Mouse (Mus musculus) midbrain, embryonic 14.5 days (tissue): Measurements from ENCODE around the gene Cnpy3. TPM values are rescaled to one million over a fixed set of nuclear protein-coding genes. Genes with fewer than 3 reads are reported as not detected.
A peak's percentile ranks its signal among the peaks of the same experiment; 100 is the strongest.

Source experiments
- ATAC-seq: fragments of 200-750 bp; cut with Nextera tagmentation; 2 replicates; pipeline ENCODE4 v1.8.0; 2017; ENCODE audit warnings: moderate number of reproducible peaks, moderate library complexity; ENCODE audit not compliant: low FRiP score, low TSS enrichment
- DNase-seq: peaks from one replicate; pipeline ENCODE4 v3.0.0-alpha.2; 2015
- H3K27ac ChIP-seq: fragments of 300-500 bp; sonication (generic); replicated peaks from 2 replicates; pipeline ENCODE4 v1.5.1; 2014; ENCODE audit warnings: mild to moderate bottlenecking, low read depth, low read length, moderate library complexity
- H3K27me3 ChIP-seq: fragments of 300-500 bp; sonication (generic); 2 replicates; pipeline ENCODE4 v1.6.1; 2014; ENCODE audit warnings: low read length, control low read depth, mixed read lengths; ENCODE audit not compliant: control insufficient read depth, insufficient read depth
- H3K36me3 ChIP-seq: fragments of 300-500 bp; sonication (generic); 2 replicates; pipeline ENCODE4 v1.6.1; 2014; ENCODE audit warnings: low read length, control low read depth; ENCODE audit not compliant: control insufficient read depth, insufficient read depth
- H3K4me1 ChIP-seq: fragments of 300-500 bp; sonication (generic); 2 replicates; pipeline ENCODE4 v1.6.1; 2014; ENCODE audit warnings: mild to moderate bottlenecking, antibody characterized with exemption, low read length, control low read depth; ENCODE audit not compliant: control insufficient read depth, insufficient read depth
- H3K4me2 ChIP-seq: fragments of 300-500 bp; sonication (generic); 2 replicates; pipeline ENCODE4 v1.6.1; 2014; ENCODE audit warnings: mild to moderate bottlenecking, low read length, moderate library complexity
- H3K4me3 ChIP-seq: fragments of 300-500 bp; sonication (generic); replicated peaks from 2 replicates; pipeline ENCODE4 v1.5.1; 2014; ENCODE audit warnings: low read depth, low read length
- H3K9ac ChIP-seq: fragments of 300-500 bp; sonication (generic); replicated peaks from 2 replicates; pipeline ENCODE4 v1.6.1; 2014; ENCODE audit warnings: mild to moderate bottlenecking, low read length, moderate library complexity
- H3K9me3 ChIP-seq: fragments of 300-500 bp; sonication (generic); 2 replicates; pipeline ENCODE4 v1.6.1; 2016; ENCODE audit warnings: low read length, control low read depth, mixed read lengths; ENCODE audit not compliant: control insufficient read depth
- WGBS: fragments of 180-500 bp; shearing (Covaris S2); extraction: QIAGEN DNeasy Blood & Tissue Kit; methylation state at CpG from one replicate; pipeline ENCODE4 v1.1.7; 2014; 5-methylcytosine and 5-hydroxymethylcytosine counted together
- polyA plus RNA-seq: library from polyadenylated mRNA; unstranded; fragments of >200 nt; fragmentation: Nextera tagmentation; extraction: Ambion mirVana; gene quantifications from 2 replicates; pipeline ENCODE4 v1.2.1, GENCODE M21; 2014

Cnpy3 gene
- polyA plus RNA-seq, 1 experiment from 2014 or later, result 57.3 TPM

DNA sequence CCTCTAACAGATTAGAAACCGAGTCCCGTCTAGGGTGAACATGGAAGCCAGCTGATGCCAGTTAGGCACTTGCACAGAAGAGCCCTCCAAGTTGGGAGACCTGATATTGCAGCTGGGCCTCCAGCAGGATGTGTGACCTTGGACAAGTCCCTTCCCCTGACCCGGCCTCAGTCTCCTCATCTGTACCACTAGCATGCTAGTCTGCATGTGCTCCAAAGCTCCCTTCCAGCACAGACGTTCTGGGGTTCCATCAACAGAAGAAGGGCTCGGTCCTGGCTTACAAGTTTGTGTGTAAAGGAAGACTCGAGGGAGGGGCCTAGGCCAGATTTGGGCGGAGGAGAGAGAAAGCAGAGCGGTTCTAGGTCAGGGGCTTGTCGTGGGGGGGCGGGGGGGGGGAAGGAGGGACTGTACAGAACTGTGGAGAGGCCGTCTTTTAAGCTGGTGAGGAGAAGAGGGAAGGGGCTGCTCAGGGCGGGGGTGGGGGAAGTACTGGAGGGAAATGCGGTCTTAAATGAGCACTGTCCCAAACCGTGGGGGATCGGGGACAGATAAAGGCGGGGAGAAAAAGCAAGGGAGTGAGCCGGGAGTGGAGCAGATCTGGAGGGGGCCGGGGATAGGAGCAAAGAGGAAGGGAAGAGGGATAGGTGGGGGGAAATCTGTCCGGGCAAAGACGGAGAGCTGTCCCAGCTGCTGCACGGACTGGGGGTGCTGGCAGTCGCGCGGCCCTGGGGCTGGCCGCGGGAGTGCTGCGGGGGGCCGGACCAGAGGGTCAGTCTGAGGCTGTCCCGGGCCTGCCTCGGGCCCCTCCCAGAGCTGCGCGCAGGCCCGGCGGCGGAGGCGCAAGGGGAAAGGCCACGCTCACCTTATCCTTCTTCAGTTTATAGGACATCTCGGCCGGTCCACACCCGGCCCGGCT, 47.8 kb downstream of the Cnpy3 start:
- H3K4me1 ChIP-seq, result peaks cover 18% of the 10 kb centered on the region
- H3K27me3 ChIP-seq, result no peaks in the 10 kb centered on the region
- peak overlapping the region; percentile 71 for H3K4me2 ChIP-seq
- peak overlapping the region; percentile 96 for H3K4me3 ChIP-seq
- H3K9me3 ChIP-seq, result no peaks in the 10 kb centered on the region
- 4% methylated on average over 40 of the region's 41 CpGs for WGBS
- ATAC-seq, result no peak; the same call in 1 of the 2 replicates
- peaks cover 10% of the 10 kb centered on the region for H3K36me3 ChIP-seq
- peak overlapping the region; percentile 91 for H3K27ac ChIP-seq
- DNase-seq, result peak; percentile 38
- H3K9ac ChIP-seq, result peak overlapping the region; percentile 84

DNA sequence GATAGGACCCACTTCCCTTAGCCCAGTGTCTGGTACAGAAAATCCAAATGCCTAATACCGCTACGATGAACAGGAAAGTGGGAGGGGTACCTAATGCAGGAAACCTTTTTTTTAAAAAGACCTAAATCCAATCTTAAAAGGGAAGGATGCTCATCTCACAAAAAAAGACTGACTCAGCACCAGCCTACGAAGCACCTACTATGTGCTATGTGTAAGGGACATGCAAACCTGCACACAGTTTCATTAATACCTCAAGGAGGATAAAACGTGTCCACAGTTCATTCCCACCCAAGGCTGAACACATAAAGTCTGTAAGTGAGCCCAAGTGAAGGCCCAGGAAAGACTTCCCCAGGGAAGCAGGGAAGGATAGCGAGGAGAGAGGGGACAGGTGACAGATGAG, 49.5 kb downstream of the Cnpy3 start:
- H3K4me3 ChIP-seq, result peak overlapping the region; percentile 96; the same call in 1 of the 2 replicates
- ATAC-seq (no peak), DNase-seq (no peak)
- 91% methylated on average over 5 of the region's 5 CpGs for WGBS
- no peaks in the 10 kb centered on the region for H3K27me3 ChIP-seq
- H3K4me1 ChIP-seq, result peaks cover 18% of the 10 kb centered on the region
- H3K4me2 ChIP-seq, result peak overlapping the region; percentile 71
- peaks cover 22% of the 10 kb centered on the region for H3K36me3 ChIP-seq
- H3K9ac ChIP-seq, result peak overlapping the region; percentile 52; the same call in 1 of the 2 replicates
- no peak overlapping the region for H3K27ac ChIP-seq
- no peaks in the 10 kb centered on the region for H3K9me3 ChIP-seq

DNA sequence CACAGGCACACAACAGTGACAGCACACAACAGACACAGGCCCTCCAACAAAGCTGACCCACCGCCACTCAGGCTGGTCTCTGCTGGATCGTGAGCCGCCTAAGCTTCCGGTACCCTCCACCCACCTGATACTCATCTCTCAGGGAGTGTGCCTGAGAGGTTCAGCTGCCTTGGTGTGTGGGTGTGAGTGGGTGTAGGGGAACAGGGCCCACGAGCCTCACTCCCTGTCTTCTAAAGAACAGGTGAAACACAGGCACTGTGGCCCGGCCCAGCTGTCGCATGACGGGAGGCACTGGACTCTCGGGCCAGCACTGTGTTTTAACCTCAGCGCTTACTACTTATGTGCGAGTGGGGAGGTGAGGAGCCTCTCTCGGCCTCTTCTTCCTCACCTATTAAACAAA, 49.9 kb downstream of the Cnpy3 start:
- ATAC-seq (no peak), DNase-seq (no peak)
- peaks cover 22% of the 10 kb centered on the region for H3K36me3 ChIP-seq
- no peak overlapping the region; the same call in 1 of the 2 replicates for H3K9ac ChIP-seq
- 89% methylated on average over 12 of the region's 12 CpGs for WGBS
- H3K4me3 ChIP-seq, result no peak overlapping the region
- H3K27ac ChIP-seq, result no peak overlapping the region
- H3K9me3 ChIP-seq, result no peaks in the 10 kb centered on the region
- peaks cover 18% of the 10 kb centered on the region for H3K4me1 ChIP-seq
- no peaks in the 10 kb centered on the region for H3K27me3 ChIP-seq
- H3K4me2 ChIP-seq, result no peak overlapping the region

DNA sequence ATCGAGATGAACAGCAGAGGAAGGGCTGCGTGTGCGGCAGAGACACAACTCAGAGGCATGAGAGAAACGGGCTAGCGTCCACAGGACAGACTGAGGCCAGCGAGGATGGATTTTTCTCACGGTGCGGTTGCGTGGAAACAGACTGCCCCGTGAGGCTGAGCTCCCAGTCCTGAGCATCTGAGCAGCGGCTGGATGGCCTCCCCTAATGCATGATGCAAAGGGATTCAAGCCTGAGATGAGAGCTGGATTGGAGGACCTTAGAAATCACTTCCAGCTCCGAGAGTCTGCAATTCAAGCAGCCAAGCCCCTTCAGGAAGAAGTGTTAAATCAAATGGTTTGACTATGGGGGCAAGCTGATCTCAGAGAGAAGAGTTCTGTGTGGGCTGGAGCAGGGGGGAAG, 50.5 kb downstream of the Cnpy3 start:
- Histone ChIP-seq H3K27me3 (no peaks in the 10 kb centered on the region), H3K27ac (no peak overlapping the region), H3K9me3 (no peaks in the 10 kb centered on the region), H3K4me3 (no peak overlapping the region), H3K36me3 (peaks cover 22% of the 10 kb centered on the region), H3K4me2 (peak overlapping the region; percentile 12; the same call in 1 of the 2 replicates), H3K9ac (no peak overlapping the region), H3K4me1 (peaks cover 18% of the 10 kb centered on the region)
- 76% methylated on average over 12 of the region's 12 CpGs for WGBS
- no peak for DNase-seq
- ATAC-seq, result no peak

DNA sequence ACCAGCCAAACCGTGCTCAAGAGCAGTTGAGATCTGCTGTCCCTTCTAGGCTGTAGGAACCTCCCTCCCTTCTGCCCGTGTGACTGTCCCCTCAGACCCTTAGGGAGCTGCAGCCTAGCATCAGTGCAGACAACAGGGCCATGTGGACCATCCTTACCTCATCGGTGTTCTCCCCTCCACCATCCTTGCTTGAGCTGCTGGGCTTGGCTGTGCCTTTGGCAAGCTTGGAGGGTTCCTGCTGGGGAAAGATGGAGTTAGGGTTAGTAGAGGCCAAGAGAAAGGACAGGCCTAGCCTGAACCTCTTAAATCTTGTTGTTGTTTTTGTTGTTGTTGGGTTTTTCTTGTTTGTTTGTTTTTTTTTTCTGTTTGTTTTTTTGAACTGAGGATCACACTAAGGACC, 52.1 kb downstream of the Cnpy3 start:
- peaks cover 22% of the 10 kb centered on the region for H3K36me3 ChIP-seq
- no peak for DNase-seq
- no peak overlapping the region for H3K27ac ChIP-seq
- 91% methylated on average over 3 of the region's 3 CpGs for WGBS
- H3K9ac ChIP-seq, result no peak overlapping the region
- H3K27me3 ChIP-seq, result no peaks in the 10 kb centered on the region
- H3K4me2 ChIP-seq, result no peak overlapping the region
- no peak overlapping the region for H3K4me3 ChIP-seq
- H3K9me3 ChIP-seq, result no peaks in the 10 kb centered on the region
- peaks cover 14% of the 10 kb centered on the region for H3K4me1 ChIP-seq
- ATAC-seq, result no peak

DNA sequence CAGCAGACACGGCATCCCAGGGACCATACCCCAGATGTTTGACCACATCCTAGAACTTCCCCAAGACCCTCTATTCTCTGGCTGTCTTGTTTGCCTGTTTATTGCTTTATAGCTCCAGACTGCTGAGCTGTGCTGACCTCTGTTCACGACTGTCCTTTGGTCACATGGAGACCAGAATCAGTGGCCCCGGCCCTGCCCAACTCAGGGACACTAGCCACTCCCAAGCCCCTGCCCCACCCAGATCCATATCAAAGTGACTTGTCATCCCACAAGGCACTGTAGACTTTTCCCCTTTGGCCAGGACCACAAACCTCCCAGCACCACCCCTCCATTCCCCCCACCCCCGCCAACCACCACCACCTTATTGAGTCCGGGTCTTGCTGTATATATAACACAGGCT, 52.8 kb downstream of the Cnpy3 start:
- no peaks in the 10 kb centered on the region for H3K27me3 ChIP-seq
- 86% methylated on average over 5 of the region's 5 CpGs for WGBS
- no peak overlapping the region for H3K9ac ChIP-seq
- peaks cover 22% of the 10 kb centered on the region for H3K36me3 ChIP-seq
- no peaks in the 10 kb centered on the region for H3K9me3 ChIP-seq
- no peak overlapping the region for H3K4me3 ChIP-seq
- no peak overlapping the region for H3K27ac ChIP-seq
- no peak overlapping the region for H3K4me2 ChIP-seq
- DNase-seq, result no peak
- no peak for ATAC-seq
- peaks cover 14% of the 10 kb centered on the region for H3K4me1 ChIP-seq

DNA sequence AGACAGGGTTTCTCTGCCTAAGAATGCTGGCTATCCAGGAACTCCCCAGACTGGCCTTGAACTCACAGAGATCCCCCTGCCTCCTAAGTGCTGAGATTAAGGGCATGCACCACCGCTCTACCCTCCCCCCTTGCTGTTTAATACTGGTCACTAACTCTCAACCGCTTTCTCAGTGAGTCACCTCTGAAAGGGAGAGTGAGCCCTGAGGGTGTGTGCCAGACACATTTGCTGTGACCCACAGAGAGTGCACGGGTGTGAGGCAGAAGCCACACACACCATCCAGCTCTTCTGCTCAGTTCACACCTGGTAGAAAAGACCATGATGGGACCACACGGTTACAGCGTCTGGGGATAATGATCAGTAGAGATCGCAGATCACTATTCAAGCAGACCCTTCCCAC, 53.5 kb downstream of the Cnpy3 start:
- DNase-seq, result no peak
- Histone ChIP-seq H3K27me3 (no peaks in the 10 kb centered on the region), H3K9ac (no peak overlapping the region), H3K4me2 (no peak overlapping the region), H3K4me3 (no peak overlapping the region), H3K36me3 (peaks cover 22% of the 10 kb centered on the region), H3K9me3 (no peaks in the 10 kb centered on the region), H3K27ac (no peak overlapping the region), H3K4me1 (peaks cover 7% of the 10 kb centered on the region)
- no peak for ATAC-seq
- WGBS, result 94% methylated on average over 6 of the region's 6 CpGs

DNA sequence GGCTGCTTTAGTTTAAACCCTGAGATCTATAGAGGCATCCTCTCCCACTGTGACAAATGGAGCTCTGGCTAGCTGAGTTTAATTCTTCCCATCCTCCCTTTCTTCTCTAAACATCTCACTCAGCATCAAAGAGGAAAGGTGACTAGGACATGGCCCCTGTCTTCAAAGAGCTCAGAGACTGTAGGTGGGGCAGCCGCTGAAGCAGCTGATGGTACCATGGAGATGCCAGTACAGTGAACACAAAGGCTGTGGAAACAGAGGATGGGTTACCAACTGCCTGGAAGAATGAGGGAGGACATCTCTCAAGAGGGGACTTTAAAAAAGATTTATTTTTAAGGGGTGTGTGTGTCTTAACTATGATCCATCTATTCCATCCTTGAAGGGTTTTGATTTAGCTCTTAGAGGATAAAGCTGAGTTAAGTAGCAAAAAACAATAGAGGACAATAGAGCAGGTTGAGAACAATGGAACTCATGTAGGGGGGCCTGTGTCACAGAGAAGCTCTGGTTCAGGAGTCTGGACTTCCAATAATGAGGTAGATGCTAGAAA, 57.4 kb downstream of the Cnpy3 start:
- H3K9me3 ChIP-seq, result no peaks in the 10 kb centered on the region
- ATAC-seq (no peak), DNase-seq (no peak)
- no peaks in the 10 kb centered on the region for H3K4me1 ChIP-seq
- H3K4me2 ChIP-seq, result no peak overlapping the region
- H3K9ac ChIP-seq, result no peak overlapping the region
- H3K27me3 ChIP-seq, result no peaks in the 10 kb centered on the region
- no peak overlapping the region for H3K4me3 ChIP-seq
- H3K36me3 ChIP-seq, result peaks cover 15% of the 10 kb centered on the region
- 54% methylated on average over 1 of the region's 1 CpGs for WGBS
- no peak overlapping the region for H3K27ac ChIP-seq

DNA sequence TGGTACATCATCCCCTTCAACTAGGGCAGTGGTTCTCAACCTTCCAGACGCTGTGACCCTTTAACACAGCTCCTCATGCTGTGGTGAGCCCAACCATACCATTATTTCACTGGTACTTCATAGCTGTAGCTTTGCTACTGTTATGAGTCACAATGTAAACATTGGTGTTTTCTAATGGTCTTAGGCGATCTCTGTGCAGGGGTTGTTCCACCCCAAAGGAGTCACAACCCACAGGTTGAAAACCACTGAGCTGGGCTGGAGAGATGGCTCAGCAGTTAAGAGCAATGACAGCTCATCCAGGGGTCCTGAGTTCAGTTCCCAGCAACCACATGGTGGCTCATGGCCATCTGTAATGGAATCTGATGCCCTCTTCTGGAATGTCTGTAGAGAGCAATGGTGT, 60.6 kb downstream of the Cnpy3 start:
- Histone ChIP-seq H3K27ac (no peak overlapping the region), H3K4me3 (no peak overlapping the region), H3K9ac (no peak overlapping the region), H3K36me3 (peaks cover 14% of the 10 kb centered on the region), H3K4me1 (no peaks in the 10 kb centered on the region), H3K27me3 (no peaks in the 10 kb centered on the region), H3K4me2 (no peak overlapping the region), H3K9me3 (no peaks in the 10 kb centered on the region)
- ATAC-seq, result no peak
- 94% methylated on average over 2 of the region's 2 CpGs for WGBS
- DNase-seq, result no peak
